Mouse (Mus musculus) midbrain, embryonic 12.5 days (tissue): ENCODE measurements around the gene Cib4. TPM values are rescaled to one million over a fixed set of nuclear protein-coding genes. Genes with fewer than 3 reads are reported as not detected.
A peak's percentile ranks its signal among the peaks of the same experiment; 100 is the strongest.

Experiments
- ATAC-seq: fragments of 200-750 bp; cut with Nextera tagmentation; 2 replicates; pipeline ENCODE4 v1.8.0; 2017; ENCODE audit warnings: low read depth, moderate TSS enrichment, moderate library complexity; ENCODE audit not compliant: low FRiP score
- H3K27ac ChIP-seq: fragments of 300-500 bp; sonication (generic); replicated peaks from 2 replicates; pipeline ENCODE4 v1.5.1; 2016; ENCODE audit warnings: mild to moderate bottlenecking
- H3K27me3 ChIP-seq: fragments of 300-500 bp; sonication (generic); 2 replicates; pipeline ENCODE4 v1.6.1; 2016; ENCODE audit warnings: mild to moderate bottlenecking
- H3K36me3 ChIP-seq: fragments of 300-500 bp; sonication (generic); 2 replicates; pipeline ENCODE4 v1.6.1; 2016
- H3K4me1 ChIP-seq: fragments of 300-500 bp; sonication (generic); 2 replicates; pipeline ENCODE4 v1.6.1; 2016
- H3K4me2 ChIP-seq: fragments of 300-500 bp; sonication (generic); replicated peaks from 2 replicates; pipeline ENCODE4 v1.6.1; 2016; ENCODE audit warnings: mild to moderate bottlenecking, moderate library complexity
- H3K4me3 ChIP-seq: fragments of 300-500 bp; sonication (generic); 2 replicates; pipeline ENCODE4 v1.5.1; 2016; ENCODE audit warnings: mild to moderate bottlenecking
- H3K9ac ChIP-seq: fragments of 300-500 bp; sonication (generic); replicated peaks from 2 replicates; pipeline ENCODE4 v1.6.1; 2016; ENCODE audit warnings: mild to moderate bottlenecking, moderate library complexity
- H3K9me3 ChIP-seq: fragments of 300-500 bp; sonication (generic); 2 replicates; pipeline ENCODE4 v1.6.1; 2016; ENCODE audit warnings: mild to moderate bottlenecking
- WGBS: fragments of 180-500 bp; shearing (Covaris S2); methylation state at CpG from one replicate; pipeline ENCODE4 v1.1.7; 2016; 5-methylcytosine and 5-hydroxymethylcytosine counted together
- polyA plus RNA-seq: library from polyadenylated mRNA; unstranded; fragments of >200 nt; fragmentation: Nextera tagmentation; extraction: Ambion mirVana; gene quantifications from 2 replicates; pipeline ENCODE4 v1.2.1, GENCODE M21; 2016

Cib4 gene
- polyA plus RNA-seq, 1 experiment from 2014 or later = not detected

GRCm38 (mm10) chr5:30587681-30588300 lies 42.2 kb upstream of the Cib4 start, which contains the start of gene Kcnk3:
Kcnk3 (plus strand) TSS chr5:30588170.
- ATAC-seq = peak; percentile 57
- 0% methylated on average over 10 of the region's 54 CpGs for WGBS
- H3K27me3 ChIP-seq = peaks cover 73% of the 10 kb centered on the region

GRCm38 (mm10) chr5:30587101-30587500 lies 41.5 kb upstream of the Cib4 start:
- Histone ChIP-seq H3K9me3 (no peaks in the 10 kb centered on the region), H3K36me3 (no peaks in the 10 kb centered on the region), H3K27ac (no peak overlapping the region), H3K4me2 (peak overlapping the region; percentile 91), H3K4me1 (peaks cover 15% of the 10 kb centered on the region), H3K4me3 (peak overlapping the region; percentile 57; the same call in 1 of the 2 replicates), H3K27me3 (peaks cover 69% of the 10 kb centered on the region), H3K9ac (no peak overlapping the region)
- 42% methylated on average over 2 of the region's 2 CpGs for WGBS
- no peak for ATAC-seq

More at GRCm38 (mm10) chr5:30587681-30588300, 42.2 kb upstream of the Cib4 start, which contains the start of gene Kcnk3:
- no peaks in the 10 kb centered on the region for H3K9me3 ChIP-seq
- peak within 1 kb of the TSS; percentile 70 for H3K9ac ChIP-seq
- peaks cover 15% of the 10 kb centered on the region for H3K4me1 ChIP-seq
- H3K4me2 ChIP-seq = peak within 1 kb of the TSS; percentile 91
- H3K4me3 ChIP-seq = peak within 1 kb of the TSS; percentile 57
- H3K27ac ChIP-seq = peak within 1 kb of the TSS; percentile 49
- H3K36me3 ChIP-seq = no peaks in the 10 kb centered on the region

- peaks cover 66% of the 10 kb centered on the region for H3K27me3 ChIP-seq
- WGBS = 71% methylated on average over 3 of the region's 3 CpGs
These were observed 41.0 kb upstream of the Cib4 start for GRCm38 (mm10) chr5:30586616-30587015.

GRCm38 (mm10) chr5:30582017-30582416 lies 36.4 kb upstream of the Cib4 start:
- Histone ChIP-seq H3K4me1 (no peaks in the 10 kb centered on the region), H3K9me3 (no peaks in the 10 kb centered on the region), H3K27me3 (peaks cover 24% of the 10 kb centered on the region), H3K36me3 (no peaks in the 10 kb centered on the region), H3K27ac (no peak overlapping the region), H3K9ac (no peak overlapping the region), H3K4me3 (no peak overlapping the region), H3K4me2 (no peak overlapping the region)
- 91% methylated on average over 5 of the region's 5 CpGs for WGBS
- ATAC-seq = no peak

More at GRCm38 (mm10) chr5:30586616-30587015, 41.0 kb upstream of the Cib4 start:
- H3K36me3 ChIP-seq = no peaks in the 10 kb centered on the region
- no peak overlapping the region for H3K9ac ChIP-seq
- no peaks in the 10 kb centered on the region for H3K9me3 ChIP-seq
- ATAC-seq = no peak
- no peak overlapping the region for H3K4me2 ChIP-seq
- H3K4me1 ChIP-seq = peaks cover 15% of the 10 kb centered on the region
- H3K4me3 ChIP-seq = no peak overlapping the region
- no peak overlapping the region for H3K27ac ChIP-seq

- ATAC-seq = no peak
- Histone ChIP-seq H3K9ac (no peak overlapping the region), H3K4me2 (no peak overlapping the region), H3K36me3 (no peaks in the 10 kb centered on the region), H3K4me3 (no peak overlapping the region), H3K27me3 (peaks cover 11% of the 10 kb centered on the region; the same call in 1 of the 2 replicates), H3K9me3 (no peaks in the 10 kb centered on the region), H3K4me1 (no peaks in the 10 kb centered on the region; the same call in 1 of the 2 replicates), H3K27ac (no peak overlapping the region)
- 63% methylated on average over 6 of the region's 6 CpGs for WGBS
These were observed 35.1 kb upstream of the Cib4 start for GRCm38 (mm10) chr5:30580725-30581124.

GRCm38 (mm10) chr5:30578445-30579080 lies 32.9 kb upstream of the Cib4 start:
- no peak overlapping the region for H3K27ac ChIP-seq
- H3K4me1 ChIP-seq = no peaks in the 10 kb centered on the region; the same call in 1 of the 2 replicates
- H3K36me3 ChIP-seq = no peaks in the 10 kb centered on the region
- no peak overlapping the region for H3K4me3 ChIP-seq
- ATAC-seq = no peak
- H3K9ac ChIP-seq = no peak overlapping the region
- no peak overlapping the region for H3K4me2 ChIP-seq
- H3K27me3 ChIP-seq = 0 out of 2 replicates have a peak, but pooled peaks cover 1% of the 10 kb centered on the region
- no peaks in the 10 kb centered on the region for H3K9me3 ChIP-seq
- 83% methylated on average over 6 of the region's 6 CpGs for WGBS

GRCm38 (mm10) chr5:30577654-30578310 lies 32.1 kb upstream of the Cib4 start:
- Histone ChIP-seq H3K4me3 (no peak overlapping the region), H3K9me3 (no peaks in the 10 kb centered on the region), H3K36me3 (no peaks in the 10 kb centered on the region), H3K9ac (no peak overlapping the region), H3K27me3 (no peaks in the 10 kb centered on the region), H3K4me2 (no peak overlapping the region), H3K4me1 (no peaks in the 10 kb centered on the region; the same call in 1 of the 2 replicates), H3K27ac (no peak overlapping the region)
- no peak for ATAC-seq
- 85% methylated on average over 12 of the region's 12 CpGs for WGBS

GRCm38 (mm10) chr5:30577251-30577650 lies 31.6 kb upstream of the Cib4 start:
- no peak overlapping the region for H3K27ac ChIP-seq
- no peaks in the 10 kb centered on the region for H3K27me3 ChIP-seq
- ATAC-seq = no peak
- no peak overlapping the region for H3K9ac ChIP-seq
- no peak overlapping the region for H3K4me2 ChIP-seq
- 78% methylated on average over 9 of the region's 9 CpGs for WGBS
- no peaks in the 10 kb centered on the region for H3K9me3 ChIP-seq
- H3K36me3 ChIP-seq = no peaks in the 10 kb centered on the region
- H3K4me3 ChIP-seq = no peak overlapping the region
- H3K4me1 ChIP-seq = no peaks in the 10 kb centered on the region; the same call in 1 of the 2 replicates

- ATAC-seq = no peak
- H3K4me1 ChIP-seq = no peaks in the 10 kb centered on the region; the same call in 1 of the 2 replicates
- 83% methylated on average over 7 of the region's 7 CpGs for WGBS
- H3K27ac ChIP-seq = no peak overlapping the region
- no peak overlapping the region for H3K4me2 ChIP-seq
- H3K9ac ChIP-seq = no peak overlapping the region
- no peak overlapping the region for H3K4me3 ChIP-seq
- H3K36me3 ChIP-seq = no peaks in the 10 kb centered on the region
- H3K9me3 ChIP-seq = no peaks in the 10 kb centered on the region
- H3K27me3 ChIP-seq = no peaks in the 10 kb centered on the region
These were observed 30.6 kb upstream of the Cib4 start for GRCm38 (mm10) chr5:30576233-30576632.

- Histone ChIP-seq H3K4me3 (no peak overlapping the region), H3K27me3 (no peaks in the 10 kb centered on the region), H3K4me2 (no peak overlapping the region), H3K4me1 (no peaks in the 10 kb centered on the region; the same call in 1 of the 2 replicates), H3K27ac (no peak overlapping the region), H3K9ac (no peak overlapping the region), H3K36me3 (no peaks in the 10 kb centered on the region), H3K9me3 (no peaks in the 10 kb centered on the region)
- ATAC-seq = no peak
- 90% methylated on average over 8 of the region's 8 CpGs for WGBS
These were observed 28.7 kb upstream of the Cib4 start for GRCm38 (mm10) chr5:30574367-30574766.

- Histone ChIP-seq H3K9me3 (no peaks in the 10 kb centered on the region), H3K4me3 (no peak overlapping the region), H3K4me1 (no peaks in the 10 kb centered on the region; the same call in 1 of the 2 replicates), H3K27ac (no peak overlapping the region), H3K27me3 (no peaks in the 10 kb centered on the region), H3K9ac (no peak overlapping the region), H3K4me2 (no peak overlapping the region), H3K36me3 (no peaks in the 10 kb centered on the region)
- 83% methylated on average over 5 of the region's 5 CpGs for WGBS
- no peak for ATAC-seq
These were observed 26.2 kb upstream of the Cib4 start for GRCm38 (mm10) chr5:30571820-30572219.

GRCm38 (mm10) chr5:30568479-30568878 lies 22.8 kb upstream of the Cib4 start:
- H3K27ac ChIP-seq = no peak overlapping the region
- H3K36me3 ChIP-seq = no peaks in the 10 kb centered on the region
- 94% methylated on average over 1 of the region's 1 CpGs for WGBS
- H3K4me2 ChIP-seq = no peak overlapping the region
- H3K27me3 ChIP-seq = no peaks in the 10 kb centered on the region
- H3K9ac ChIP-seq = no peak overlapping the region
- no peak for ATAC-seq
- no peak overlapping the region for H3K4me3 ChIP-seq
- no peaks in the 10 kb centered on the region for H3K9me3 ChIP-seq
- H3K4me1 ChIP-seq = no peaks in the 10 kb centered on the region
